Mouse (Mus musculus): Measurements from ENCODE around the gene Wdr38. TPM values are rescaled to one million over a fixed set of nuclear protein-coding genes. Genes with fewer than 3 reads are reported as not detected.
"Not testable (repeated sequence)": the region's sequence is repeated elsewhere in the genome, so short reads cannot be mapped to it uniquely, and the experiment has no call there.

Wdr38 gene
- polyA plus RNA-seq, 1 experiment: 1.6 TPM

GRCm38 (mm10) chr2:39007865-39008264 lies 10.6 kb downstream of the Wdr38 start:
- Histone ChIP-seq H3K27me3 (ENCODE audit: control insufficient read depth, insufficient read depth, low read length) (no peaks in the 10 kb centered on the region), H3K4me3 (ENCODE audit: control insufficient read depth, insufficient read depth, low read length) (peak overlapping the region; percentile 79), H3K4me1 (replicated peaks; ENCODE audit: control insufficient read depth, insufficient read depth, low read length) (peaks cover 17% of the 10 kb centered on the region), H3K27ac (ENCODE audit: control insufficient read depth, insufficient read depth, low read length) (peak overlapping the region; percentile 87), H3K36me3 (ENCODE audit: control insufficient read depth, insufficient read depth, low read length) (peaks cover 6% of the 10 kb centered on the region; the same call in 1 of the 2 replicates)
- DNase-seq: peak; percentile 95
- WGBS: under 1% methylated on average over 44 of the region's 44 CpGs
- TF ChIP-seq POLR2A (IDR thresholded peaks at IDR 0.05; ENCODE audit: control insufficient read depth, extremely low read depth, insufficient read depth, low read length, poor library complexity) (peak; percentile 85), CTCF (IDR thresholded peaks at IDR 0.05; ENCODE audit: borderline replicate concordance, control insufficient read depth, extremely low read depth, insufficient read depth, low read length, poor library complexity) (no peak)

- Histone ChIP-seq H3K27me3 (ENCODE audit: control insufficient read depth, insufficient read depth, low read length) (no peaks in the 10 kb centered on the region), H3K4me1 (replicated peaks; ENCODE audit: control insufficient read depth, insufficient read depth, low read length) (peaks cover 16% of the 10 kb centered on the region), H3K27ac (ENCODE audit: control insufficient read depth, insufficient read depth, low read length) (peak overlapping the region; percentile 87), H3K36me3 (ENCODE audit: control insufficient read depth, insufficient read depth, low read length) (peaks cover 6% of the 10 kb centered on the region), H3K4me3 (ENCODE audit: control insufficient read depth, insufficient read depth, low read length) (peak overlapping the region; percentile 79)
- DNase-seq: peak; percentile 47
- no peak for TF ChIP-seq CTCF (IDR thresholded peaks at IDR 0.05; ENCODE audit: borderline replicate concordance, control insufficient read depth, extremely low read depth, insufficient read depth, low read length, poor library complexity)
- TF ChIP-seq POLR2A (IDR thresholded peaks at IDR 0.05; ENCODE audit: control insufficient read depth, extremely low read depth, insufficient read depth, low read length, poor library complexity): no peak
- WGBS: under 1% methylated on average over 25 of the region's 25 CpGs
Measured at GRCm38 (mm10) chr2:39008350-39008851, 11.1 kb downstream of the Wdr38 start.

DNA sequence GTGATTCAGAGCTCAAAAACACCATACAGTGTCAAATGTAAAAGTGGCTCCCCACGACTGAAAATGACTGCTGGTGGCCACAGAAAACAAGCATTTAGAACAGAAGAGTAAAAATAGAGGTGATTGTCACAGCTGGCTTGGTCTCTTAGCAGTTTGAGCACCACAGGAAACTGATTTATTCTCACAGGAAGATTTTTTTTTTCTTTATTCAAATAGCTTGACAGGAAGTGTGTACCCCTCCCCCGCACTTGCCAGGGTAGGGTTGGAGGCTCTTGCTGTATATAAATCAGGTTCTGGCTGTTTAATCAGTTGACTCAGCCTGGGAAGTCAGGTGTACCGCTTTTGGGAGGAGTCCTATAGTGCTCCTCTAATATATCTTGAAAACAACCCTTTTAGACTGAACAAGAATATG lies 11.7 kb downstream of the Wdr38 start:
- Histone ChIP-seq H3K4me3 (ENCODE audit: control insufficient read depth, insufficient read depth, low read length) (peak overlapping the region; percentile 79), H3K27me3 (ENCODE audit: control insufficient read depth, insufficient read depth, low read length) (no peaks in the 10 kb centered on the region), H3K27ac (ENCODE audit: control insufficient read depth, insufficient read depth, low read length) (peak overlapping the region; percentile 87), H3K4me1 (replicated peaks; ENCODE audit: control insufficient read depth, insufficient read depth, low read length) (peaks cover 11% of the 10 kb centered on the region), H3K36me3 (ENCODE audit: control insufficient read depth, insufficient read depth, low read length) (peaks cover 9% of the 10 kb centered on the region)
- 0% methylated on average over 3 of the region's 3 CpGs for WGBS
- TF ChIP-seq POLR2A (IDR thresholded peaks at IDR 0.05; ENCODE audit: control insufficient read depth, extremely low read depth, insufficient read depth, low read length, poor library complexity): no peak
- no peak for TF ChIP-seq CTCF (IDR thresholded peaks at IDR 0.05; ENCODE audit: borderline replicate concordance, control insufficient read depth, extremely low read depth, insufficient read depth, low read length, poor library complexity)
- DNase-seq: peak; percentile 80

DNA sequence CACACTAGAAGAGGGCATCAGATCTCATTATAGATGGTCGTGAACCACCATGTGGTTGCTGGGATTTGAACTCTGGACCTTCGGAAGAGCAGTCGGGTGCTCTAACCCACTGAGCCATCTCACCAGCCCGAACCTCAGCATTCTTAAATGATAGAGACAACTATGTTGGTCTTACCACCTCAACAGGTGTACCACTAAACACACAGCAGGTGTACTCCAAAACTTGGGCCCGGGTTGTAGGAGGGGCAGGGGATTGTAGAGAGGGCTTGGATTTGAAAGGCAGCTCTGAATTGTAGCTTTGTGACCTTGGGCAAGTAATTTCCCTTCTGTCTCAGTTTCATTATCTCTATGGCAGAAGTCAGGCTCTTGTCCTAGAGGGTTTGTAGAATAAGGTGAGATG lies 12.9 kb downstream of the Wdr38 start:
- DNase-seq: not testable (repeated sequence)
- H3K36me3 ChIP-seq (ENCODE audit: control insufficient read depth, insufficient read depth, low read length): peaks cover 20% of the 10 kb centered on the region

DNA sequence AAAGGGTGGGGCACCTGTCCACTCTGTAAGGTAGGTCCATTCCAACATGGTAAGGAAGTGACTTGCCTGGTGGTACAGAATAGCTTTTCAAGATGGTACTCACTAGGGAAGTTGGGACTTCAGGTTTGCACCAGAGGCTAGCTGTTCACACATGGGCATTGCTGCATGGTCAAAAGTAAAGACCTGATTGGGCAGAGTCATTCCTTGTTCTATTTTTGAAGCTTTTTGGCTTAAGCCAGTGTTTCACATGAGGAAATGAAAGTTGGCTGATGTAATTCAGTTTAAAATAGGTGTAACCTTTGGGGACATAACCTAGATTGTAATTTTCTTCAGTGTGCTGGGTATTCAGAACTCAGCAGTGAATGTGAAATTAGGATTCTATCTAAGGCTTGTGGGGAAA lies 14.0 kb downstream of the Wdr38 start:
- peaks cover 4% of the 10 kb centered on the region for H3K4me1 ChIP-seq (replicated peaks; ENCODE audit: control insufficient read depth, insufficient read depth, low read length)
- no peak for TF ChIP-seq POLR2A (IDR thresholded peaks at IDR 0.05; ENCODE audit: control insufficient read depth, extremely low read depth, insufficient read depth, low read length, poor library complexity)
- no peak for TF ChIP-seq CTCF (IDR thresholded peaks at IDR 0.05; ENCODE audit: borderline replicate concordance, control insufficient read depth, extremely low read depth, insufficient read depth, low read length, poor library complexity)
- H3K36me3 ChIP-seq (ENCODE audit: control insufficient read depth, insufficient read depth, low read length): peaks cover 32% of the 10 kb centered on the region
- DNase-seq: no peak
- H3K4me3 ChIP-seq (ENCODE audit: control insufficient read depth, insufficient read depth, low read length): no peak overlapping the region
- H3K27ac ChIP-seq (ENCODE audit: control insufficient read depth, insufficient read depth, low read length): no peak overlapping the region
- no peaks in the 10 kb centered on the region for H3K27me3 ChIP-seq (ENCODE audit: control insufficient read depth, insufficient read depth, low read length)

More for the DNA sequence above, 12.9 kb downstream of the Wdr38 start:
- not testable (repeated sequence) for H3K27ac ChIP-seq (ENCODE audit: control insufficient read depth, insufficient read depth, low read length); H3K4me3 ChIP-seq (ENCODE audit: control insufficient read depth, insufficient read depth, low read length); H3K4me1 ChIP-seq (replicated peaks; ENCODE audit: control insufficient read depth, insufficient read depth, low read length); H3K27me3 ChIP-seq (ENCODE audit: control insufficient read depth, insufficient read depth, low read length)
- 97% methylated on average over 5 of the region's 5 CpGs for WGBS

- Histone ChIP-seq H3K27ac (ENCODE audit: control insufficient read depth, insufficient read depth, low read length) (no peak overlapping the region), H3K4me3 (ENCODE audit: control insufficient read depth, insufficient read depth, low read length) (no peak overlapping the region), H3K36me3 (ENCODE audit: control insufficient read depth, insufficient read depth, low read length) (peaks cover 32% of the 10 kb centered on the region), H3K4me1 (replicated peaks; ENCODE audit: control insufficient read depth, insufficient read depth, low read length) (peaks cover 3% of the 10 kb centered on the region), H3K27me3 (ENCODE audit: control insufficient read depth, insufficient read depth, low read length) (no peaks in the 10 kb centered on the region)
- TF ChIP-seq POLR2A (IDR thresholded peaks at IDR 0.05; ENCODE audit: control insufficient read depth, extremely low read depth, insufficient read depth, low read length, poor library complexity) (no peak), CTCF (IDR thresholded peaks at IDR 0.05; ENCODE audit: borderline replicate concordance, control insufficient read depth, extremely low read depth, insufficient read depth, low read length, poor library complexity) (no peak)
- WGBS: 95% methylated on average over 3 of the region's 3 CpGs
- no peak for DNase-seq
Measured at GRCm38 (mm10) chr2:39011971-39012370, 14.7 kb downstream of the Wdr38 start.

GRCm38 (mm10) chr2:39012768-39013279 lies 15.5 kb downstream of the Wdr38 start:
- Histone ChIP-seq H3K4me3 (ENCODE audit: control insufficient read depth, insufficient read depth, low read length) (no peak overlapping the region), H3K4me1 (replicated peaks; ENCODE audit: control insufficient read depth, insufficient read depth, low read length) (peaks cover 2% of the 10 kb centered on the region), H3K27ac (ENCODE audit: control insufficient read depth, insufficient read depth, low read length) (no peak overlapping the region), H3K27me3 (ENCODE audit: control insufficient read depth, insufficient read depth, low read length) (no peaks in the 10 kb centered on the region), H3K36me3 (ENCODE audit: control insufficient read depth, insufficient read depth, low read length) (peaks cover 32% of the 10 kb centered on the region)
- DNase-seq: no peak
- WGBS: 92% methylated on average over 7 of the region's 7 CpGs
- TF ChIP-seq CTCF (IDR thresholded peaks at IDR 0.05; ENCODE audit: borderline replicate concordance, control insufficient read depth, extremely low read depth, insufficient read depth, low read length, poor library complexity) (no peak), POLR2A (IDR thresholded peaks at IDR 0.05; ENCODE audit: control insufficient read depth, extremely low read depth, insufficient read depth, low read length, poor library complexity) (no peak)
